Mouse (Mus musculus): ENCODE results near the gene Lurap1. TPM values are rescaled to one million over a fixed set of nuclear protein-coding genes. Genes with fewer than 3 reads are reported as not detected.

The Lurap1 gene
- polyA plus RNA-seq (2012; rRNA removed) = 1.4 and 1.7 TPM in 2 replicates

GRCm38 (mm10) chr4:116151238-116151637 lies at the start of gene Lurap1:
TSS of gene Lurap1 (minus strand) at chr4:116151338.

GRCm38 (mm10) chr4:116173072-116173471 lies 21.9 kb upstream of the Lurap1 start, which contains the start of the genes 1700042G07Rik and Gm49337:
TSS of gene 1700042G07Rik (plus strand) at chr4:116173372.
TSS of gene Gm49337 (plus strand) at chr4:116173384.

GRCm38 (mm10) chr4:116167404-116167803 lies 16.3 kb upstream of the Lurap1 start, which contains the start of gene Tspan1:
TSS of gene Tspan1 (minus strand) at chr4:116167601.

GRCm38 (mm10) chr4:116123602-116124519 lies 27.3 kb downstream of the Lurap1 start, which contains the start of the genes Rad54l and Pomgnt1:
TSS of gene Rad54l (minus strand) at chr4:116123690.
TSS of gene Pomgnt1 (plus strand) at chr4:116123840.

Other genes starting within 250 kb of the Lurap1 start
- gene Dmbx1, start 211.4 kb downstream of the Lurap1 start, polyA plus RNA-seq (2012; rRNA removed) = not detected in 2 replicates
- gene Faah, start 133.4 kb downstream of the Lurap1 start, polyA plus RNA-seq (2012; rRNA removed) = 40.5 and 63.8 TPM in 2 replicates
- gene Nsun4, start 97.5 kb downstream of the Lurap1 start, polyA plus RNA-seq (2012; rRNA removed) = 5.4 and 6.4 TPM in 2 replicates
- 108 and 143 TPM in 2 replicates for gene Uqcrh, start 76.3 kb downstream of the Lurap1 start, polyA plus RNA-seq (2012; rRNA removed)
- 65.1 and 95.1 TPM in 2 replicates for gene Lrrc41, start 76.1 kb downstream of the Lurap1 start, polyA plus RNA-seq (2012; rRNA removed)
- gene Rad54l, start 27.6 kb downstream of the Lurap1 start, polyA plus RNA-seq (2012; rRNA removed) = 1.7 and 2.0 TPM in 2 replicates
- gene Pomgnt1, start 27.5 kb downstream of the Lurap1 start, polyA plus RNA-seq (2012; rRNA removed) = 26.3 and 26.9 TPM in 2 replicates
- 561 and 780 TPM in 2 replicates for gene Tspan1, start 16.3 kb upstream of the Lurap1 start, polyA plus RNA-seq (2012; rRNA removed)
- 0.86 and 1.2 TPM in 2 replicates for gene 1700042G07Rik, start 22.0 kb upstream of the Lurap1 start, polyA plus RNA-seq (2012; rRNA removed)
- not detected in 2 replicates for gene Gm49337, start 22.0 kb upstream of the Lurap1 start, polyA plus RNA-seq (2012; rRNA removed)
- gene Pik3r3, start 70.3 kb upstream of the Lurap1 start, polyA plus RNA-seq (2012; rRNA removed) = 29.1 and 31.4 TPM in 2 replicates